Mouse (Mus musculus) frontal cortex, postnatal 14 days (tissue): Measurements from ENCODE around the gene Dna2.

ENCODE experiments used
- DNase-seq, 2 experiments: peaks; one replicate each; pipeline ENCODE4 v3.0.0; 2022; ENCODE audit warnings: low spot score in 2 of 2

Dna2 gene

DNA sequence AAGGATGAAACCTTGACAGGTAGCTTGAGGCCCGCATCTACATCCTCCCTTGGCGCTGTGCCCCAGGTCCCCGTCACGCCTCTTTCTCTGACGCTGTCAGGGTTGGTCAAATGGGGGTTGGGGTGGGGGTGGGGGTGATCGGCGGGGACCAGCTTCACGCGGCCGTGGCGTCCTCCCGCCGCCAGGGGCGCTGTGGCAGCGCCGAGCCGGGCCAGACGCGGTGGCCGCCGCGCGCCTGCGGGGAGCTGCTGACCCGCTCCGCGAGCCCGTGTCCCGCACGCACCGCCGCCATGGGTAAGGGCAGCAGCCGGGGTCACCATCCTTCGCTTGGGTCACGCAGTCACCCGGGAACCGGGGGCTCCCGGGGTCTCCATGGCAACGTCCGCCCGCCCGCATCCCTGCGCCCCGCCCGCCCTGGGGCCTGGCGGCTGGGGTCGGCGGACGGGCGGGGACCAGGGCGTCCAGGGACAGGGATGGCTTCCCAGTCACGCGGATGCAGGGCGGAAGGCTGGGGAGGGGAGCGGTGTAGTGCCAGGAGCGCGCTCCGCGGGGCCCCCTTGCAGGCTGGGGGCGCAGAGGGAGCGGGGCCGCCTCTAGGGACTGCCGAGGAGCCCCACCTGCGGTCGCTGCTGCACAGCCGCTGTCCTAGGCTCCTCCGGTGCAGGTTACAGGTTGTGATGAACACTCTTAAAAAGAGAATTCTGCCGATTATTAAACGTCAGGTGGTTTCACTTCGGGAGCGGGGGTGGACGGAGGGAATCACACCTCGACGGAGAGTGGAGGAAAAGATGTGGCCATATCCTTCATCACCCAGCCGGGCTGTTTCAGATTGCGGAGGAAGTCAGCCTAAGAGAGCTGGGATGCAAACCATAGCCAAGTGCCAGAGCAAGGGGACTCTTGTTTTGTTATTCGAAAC lies 33.5 kb downstream of the Dna2 start, which contains the start of gene Rufy2:
Rufy2 (plus strand) TSS at position 185 of the 916 bp plus-strand sequence.
- peak; percentile 81 for DNase-seq

DNA sequence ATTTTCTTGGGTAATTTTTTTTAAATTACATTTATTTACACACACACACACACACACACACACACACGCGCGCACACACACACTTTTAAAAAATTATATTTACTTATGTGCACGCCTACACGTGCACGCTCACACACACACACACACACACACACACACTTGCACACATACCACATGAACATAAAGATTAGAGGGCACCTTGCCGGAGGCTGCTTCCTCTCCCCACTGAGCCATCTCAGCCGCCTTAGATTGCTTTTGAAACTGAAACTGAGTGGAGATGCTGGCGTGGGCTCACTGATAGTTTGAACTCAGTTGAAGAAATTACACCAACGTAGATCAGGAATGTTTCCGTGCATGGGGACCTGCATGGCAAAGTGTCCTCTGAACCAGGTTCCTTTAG lies 37.2 kb downstream of the Dna2 start:
- DNase-seq, result no peak

DNA sequence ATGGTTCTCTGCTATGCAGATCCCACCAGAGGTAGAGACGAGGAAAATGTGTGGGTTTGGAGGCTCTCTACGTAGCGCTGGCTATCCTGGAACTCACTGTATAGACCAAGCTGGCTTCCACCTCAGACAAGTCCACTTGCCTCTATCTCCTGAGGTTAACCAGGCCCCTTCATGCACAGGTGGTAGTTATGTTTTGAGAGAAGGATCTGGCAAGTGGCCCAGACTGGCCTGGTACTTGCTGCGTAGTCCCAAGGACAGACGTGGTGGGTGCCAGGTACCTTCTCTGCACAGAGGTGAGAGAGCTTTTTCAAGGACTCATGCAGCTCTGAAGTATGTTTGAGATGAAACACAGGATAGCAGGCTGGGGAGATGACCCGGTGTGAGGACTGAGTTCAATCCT lies 37.7 kb downstream of the Dna2 start:
- DNase-seq, result no peak

DNA sequence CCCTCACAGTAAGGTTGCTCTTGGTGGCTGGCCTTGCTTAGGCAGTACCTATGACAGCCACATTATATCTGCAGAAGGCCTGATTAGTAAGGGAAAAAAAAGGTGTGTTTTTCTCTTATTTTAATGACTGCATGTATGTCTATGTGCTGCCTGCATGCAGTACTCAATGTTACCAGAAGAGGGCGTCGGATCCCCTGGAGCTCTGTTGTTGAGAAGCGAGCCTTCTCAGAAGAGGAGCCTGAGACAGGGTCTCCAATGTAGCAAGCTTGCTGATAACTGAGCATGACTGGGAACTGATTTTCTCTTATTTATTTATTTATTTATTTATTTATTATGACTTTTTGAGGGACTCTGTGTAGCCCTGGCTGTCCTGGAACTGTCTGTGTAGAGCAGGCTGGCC lies 40.5 kb downstream of the Dna2 start:
- peak in 1 of 2 experiments; percentile 28 for DNase-seq

DNA sequence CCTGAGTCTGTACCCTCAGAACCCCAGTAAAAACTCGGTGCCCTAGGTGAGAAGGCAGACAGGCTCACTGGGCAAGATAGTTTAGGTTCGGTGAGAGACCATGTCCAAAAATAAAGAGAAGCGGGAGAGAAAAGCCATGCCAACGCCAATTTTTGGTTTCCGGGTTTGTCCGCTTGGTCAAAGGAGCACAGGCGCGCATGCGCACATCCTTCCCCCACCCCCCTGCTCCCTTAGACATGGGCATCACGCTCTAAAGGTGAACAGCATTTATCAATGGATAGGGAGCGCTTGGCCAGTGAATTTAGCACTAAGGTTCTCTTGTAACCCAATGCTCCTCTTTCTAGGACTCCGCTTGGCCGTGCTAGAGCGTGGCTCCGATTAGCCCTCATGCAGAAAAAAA lies 43.8 kb downstream of the Dna2 start:
- no peak for DNase-seq

DNA sequence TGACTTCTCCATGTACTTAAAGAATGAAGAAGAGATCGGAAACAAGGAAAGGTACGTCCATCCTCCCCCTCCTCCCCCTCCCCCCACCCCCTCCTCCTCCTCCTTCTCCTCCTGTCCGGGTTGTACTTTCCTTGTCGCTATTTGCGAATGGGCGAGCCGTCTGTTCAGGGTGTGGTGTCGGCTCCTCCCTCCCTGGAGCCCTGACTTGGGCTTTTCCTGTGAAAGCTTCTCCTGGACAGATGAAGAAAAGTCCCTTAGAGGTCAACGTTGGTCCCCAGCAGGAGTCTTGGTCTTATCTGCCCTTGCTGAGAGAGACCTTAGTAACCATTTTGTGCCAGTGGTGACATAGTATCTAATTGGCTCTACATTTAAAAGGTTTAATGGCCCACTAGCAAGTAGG lies 47.2 kb downstream of the Dna2 start:
- DNase-seq, result no peak

DNA sequence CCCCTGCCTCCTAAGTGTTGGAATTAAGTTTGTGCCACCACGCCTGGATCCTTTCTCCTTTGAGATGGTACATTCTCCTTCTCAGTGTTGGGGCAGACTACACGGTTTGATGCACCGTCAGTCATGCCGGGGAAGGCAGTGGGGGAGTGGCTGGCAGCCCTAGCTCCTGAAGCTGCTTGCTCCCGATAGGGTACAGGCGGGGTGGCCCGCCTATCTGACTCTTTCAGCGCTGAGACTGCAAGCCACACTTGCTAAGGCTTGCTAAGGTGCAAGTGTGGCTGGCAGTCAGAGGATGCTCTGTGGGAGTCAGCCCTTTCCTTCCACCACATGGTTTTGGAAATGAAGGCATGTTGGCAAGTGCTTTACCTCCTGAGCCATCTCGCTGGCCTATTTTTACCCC lies 53.8 kb downstream of the Dna2 start:
- no peak for DNase-seq

DNA sequence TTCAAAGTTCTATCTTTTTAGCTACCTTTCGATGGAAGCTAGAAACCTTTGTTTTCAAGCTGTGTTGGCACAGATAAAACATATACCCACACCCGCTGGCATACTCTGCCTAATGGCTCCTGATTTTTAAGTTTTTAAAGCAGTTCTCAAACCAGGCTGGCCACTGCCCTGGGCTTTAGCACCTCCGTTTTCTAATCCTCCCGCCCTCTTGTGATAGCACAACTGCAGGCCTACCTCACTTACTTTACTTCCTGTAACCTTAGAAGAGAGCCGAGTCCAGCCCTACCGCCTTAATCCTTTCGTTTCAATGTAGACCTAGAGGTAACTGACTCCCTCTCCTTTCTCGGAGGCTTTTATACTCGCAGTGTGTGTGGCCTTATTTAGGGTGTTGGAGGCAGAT lies 56.4 kb downstream of the Dna2 start:
- no peak for DNase-seq

DNA sequence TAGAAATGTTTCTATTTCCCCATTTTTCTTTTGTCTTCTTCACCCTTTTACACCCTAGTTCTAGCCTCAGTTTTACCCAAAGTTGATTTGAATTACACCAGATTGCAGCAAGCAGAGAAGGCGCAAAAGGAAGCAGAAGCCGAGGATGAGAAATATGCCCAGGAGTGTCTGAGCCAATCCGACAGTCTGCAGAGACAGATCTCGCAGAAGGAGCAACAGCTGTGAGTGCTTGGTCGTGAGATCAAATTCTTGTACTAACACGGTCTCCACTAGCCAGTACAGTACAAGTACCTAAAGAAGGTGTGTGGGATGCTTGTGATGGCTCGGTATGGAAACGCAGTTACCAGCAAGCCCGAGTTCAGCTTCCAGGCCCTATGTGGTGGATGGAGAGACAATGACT lies 57.7 kb downstream of the Dna2 start:
- DNase-seq, result no peak

DNA sequence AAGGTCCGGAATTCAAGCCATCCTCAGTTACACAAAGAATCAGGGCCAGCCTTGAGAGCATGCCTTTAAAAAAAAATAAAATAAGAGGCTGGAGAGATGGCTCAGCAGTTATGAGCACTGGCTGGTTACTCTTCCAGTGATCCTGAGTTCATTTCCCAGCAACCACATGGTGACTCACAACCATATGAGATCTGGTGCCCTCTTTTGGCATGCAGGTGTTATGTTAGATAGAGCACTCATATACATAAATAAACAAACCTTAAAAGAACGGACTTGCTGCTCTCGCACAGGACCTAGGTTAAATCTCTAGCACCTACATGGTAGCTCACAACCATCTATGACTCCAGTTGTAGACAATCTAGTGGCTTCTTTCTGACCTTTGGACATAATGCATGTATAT lies 61.4 kb downstream of the Dna2 start:
- no peak for DNase-seq

DNA sequence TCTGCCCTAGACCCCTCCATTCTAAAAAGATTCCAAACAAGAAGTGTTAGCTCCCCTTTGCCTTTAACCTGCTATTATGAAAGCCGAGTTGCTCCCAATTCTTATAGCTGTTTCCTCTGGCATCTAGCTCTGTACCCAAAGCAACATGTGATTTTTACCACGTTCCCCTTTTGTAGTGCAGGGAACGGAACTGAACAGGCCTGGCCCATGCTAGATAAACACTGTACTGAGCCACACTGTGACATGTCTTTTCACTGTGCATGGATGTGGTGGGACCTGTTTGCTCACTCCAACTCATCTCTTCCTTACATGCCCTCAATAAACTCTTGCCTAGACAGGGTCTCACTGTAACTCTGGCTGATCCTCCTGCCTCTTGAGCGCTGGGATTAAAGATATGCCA lies 63.4 kb downstream of the Dna2 start:
- no peak for DNase-seq

DNA sequence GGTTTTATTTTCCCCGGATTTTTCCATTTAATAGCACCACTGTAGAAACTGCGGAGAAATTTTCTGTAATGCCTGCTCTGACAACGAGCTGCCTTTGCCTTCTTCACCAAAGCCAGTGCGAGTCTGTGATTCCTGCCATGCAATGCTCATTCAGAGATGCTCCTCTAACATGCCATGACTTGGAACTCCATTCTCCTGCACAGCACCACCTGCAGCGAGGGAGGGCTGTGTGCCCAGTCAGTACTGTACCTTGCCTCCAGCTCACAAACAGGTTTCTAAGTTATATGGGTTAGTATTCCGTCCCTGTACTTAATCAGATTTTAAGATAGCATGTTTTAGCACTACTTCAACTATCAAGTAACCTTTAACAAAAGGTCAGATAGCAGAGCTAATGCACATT lies 64.7 kb downstream of the Dna2 start:
- no peak for DNase-seq

DNA sequence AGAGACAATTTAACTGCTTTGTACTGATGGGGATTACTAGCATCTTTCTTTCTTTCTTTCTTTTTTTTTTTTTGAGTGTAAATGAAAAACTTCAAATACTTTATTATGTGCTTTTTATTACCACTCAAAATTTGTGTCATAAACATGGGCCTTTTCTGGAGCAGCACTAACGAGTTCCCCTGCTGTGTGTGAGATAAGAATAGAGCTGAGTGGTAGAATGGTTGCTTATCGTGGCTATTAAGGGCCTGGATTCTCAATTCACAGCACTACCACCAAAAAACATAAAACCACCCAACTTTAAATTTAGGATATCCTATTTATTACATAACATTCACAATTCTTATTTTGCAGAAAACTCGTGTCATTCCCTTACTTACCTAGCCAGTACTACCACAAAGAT lies 66.7 kb downstream of the Dna2 start:
- no peak for DNase-seq

DNA sequence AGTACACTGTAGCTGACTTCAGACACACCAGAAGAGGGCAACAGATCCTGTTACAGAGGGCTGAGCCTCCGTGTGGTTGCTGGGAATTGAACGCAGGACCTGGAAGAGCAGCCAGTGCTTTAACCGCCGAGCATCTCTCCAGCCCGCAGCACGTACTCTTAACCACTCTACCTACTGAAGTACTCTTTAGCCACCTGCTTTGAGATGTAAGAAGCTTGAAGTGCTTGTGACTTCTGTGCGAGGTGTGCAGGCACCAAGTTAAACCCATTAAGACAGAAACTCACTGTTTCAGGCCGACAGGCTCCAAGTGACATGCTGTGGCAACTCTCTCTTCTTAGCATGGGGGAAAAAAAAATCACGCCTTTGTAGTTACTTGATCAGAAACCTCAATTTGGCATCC lies 67.3 kb downstream of the Dna2 start:
- DNase-seq, result no peak

DNA sequence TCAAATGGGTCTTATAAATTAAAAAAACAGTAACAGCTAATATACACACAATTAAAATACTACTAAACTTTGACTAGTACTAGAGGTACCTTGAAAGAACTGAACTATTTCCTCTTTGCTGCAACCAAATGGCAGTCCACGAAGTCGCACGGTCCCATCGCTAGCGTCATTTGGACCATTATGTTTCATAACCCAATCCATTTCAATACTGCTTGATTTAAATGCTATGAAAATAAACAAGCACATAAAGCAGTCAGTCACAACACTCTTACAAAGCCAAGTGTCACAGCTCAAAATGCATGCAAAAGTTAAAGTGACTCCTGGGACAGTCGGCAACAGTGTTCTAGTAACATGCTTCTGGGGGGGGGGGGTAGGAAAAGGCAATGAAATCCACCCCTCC lies 72.5 kb downstream of the Dna2 start:
- no peak for DNase-seq

DNA sequence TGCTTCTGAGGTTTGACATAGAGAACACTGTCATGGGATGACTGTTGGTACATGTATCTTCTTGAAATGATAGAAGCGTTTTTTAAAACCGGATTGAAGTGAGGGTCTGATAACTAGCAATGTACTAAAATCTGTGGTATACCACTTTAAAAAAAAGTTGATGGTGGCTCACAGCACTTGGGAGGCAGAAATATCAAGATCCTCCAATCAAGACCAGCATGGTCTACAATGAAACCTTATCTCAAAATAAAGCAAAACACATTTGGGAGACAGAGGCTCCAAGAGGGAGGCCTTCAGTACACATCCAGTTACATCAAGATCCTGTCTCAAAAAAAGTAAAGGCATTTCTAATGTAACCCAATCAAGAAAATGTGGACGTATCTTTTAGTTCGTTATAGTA lies 74.9 kb downstream of the Dna2 start:
- DNase-seq, result no peak

DNA sequence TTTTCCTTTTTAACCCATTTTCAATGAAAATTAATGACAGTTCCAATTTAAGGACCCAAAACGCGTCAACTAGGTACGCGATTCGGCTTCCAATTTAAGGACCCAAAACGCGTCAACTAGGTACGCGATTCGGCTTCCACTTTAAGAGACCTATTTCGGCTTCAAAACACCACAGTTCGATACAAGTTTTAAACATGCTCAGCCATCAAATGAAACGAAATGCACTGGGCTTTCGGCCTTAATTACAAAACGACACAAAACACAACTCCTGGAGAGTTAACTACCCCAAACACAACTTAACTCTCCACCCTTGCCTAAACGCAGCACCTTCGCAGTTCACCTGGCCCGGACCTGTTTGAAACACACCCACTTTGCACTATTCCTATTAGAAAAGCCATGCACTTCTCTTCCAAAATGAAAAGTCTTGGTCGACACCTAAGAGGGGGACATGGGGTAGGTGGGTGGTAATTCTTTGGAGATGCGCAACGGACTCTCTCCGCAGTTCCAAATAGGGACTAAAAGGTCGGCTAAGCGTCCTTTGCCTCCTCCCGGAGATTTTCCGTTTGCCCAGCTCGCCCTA lies 75.8 kb downstream of the Dna2 start:
- DNase-seq, result no peak

DNA sequence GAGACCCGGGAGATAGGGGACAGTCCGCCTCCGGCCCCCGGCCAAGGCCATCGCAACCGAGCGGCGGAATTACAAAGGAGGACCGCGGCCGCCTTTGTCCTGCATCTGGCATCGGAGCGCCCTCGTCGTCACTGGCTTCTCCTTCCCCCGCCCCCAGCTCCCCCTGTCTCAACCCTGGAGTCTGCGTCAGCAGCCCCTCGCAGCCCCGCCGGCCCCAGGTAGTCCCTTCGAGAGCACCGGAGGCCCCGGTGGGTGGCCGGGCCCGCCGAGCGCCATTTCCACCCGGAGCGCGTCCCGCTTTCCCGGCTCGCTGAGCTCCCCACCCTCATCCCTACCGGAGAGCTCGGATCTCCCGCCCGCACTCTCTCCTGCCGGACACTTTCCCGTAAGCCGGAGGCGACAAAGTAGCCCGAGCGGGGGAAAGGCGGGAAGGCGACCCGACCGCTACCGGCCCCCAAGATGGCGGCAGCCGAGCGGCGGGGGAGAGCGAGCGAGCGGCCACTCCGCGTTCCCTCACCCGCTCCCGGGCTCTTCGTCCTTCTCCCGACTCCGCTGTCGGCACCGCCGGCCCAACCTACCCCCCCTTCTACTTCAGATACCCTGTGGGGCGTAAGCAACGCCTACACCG lies 76.4 kb downstream of the Dna2 start:
- DNase-seq, result peak; percentile 51 to 58
